Mouse (Mus musculus): Measurements from ENCODE around the gene Spata1.

DNA sequence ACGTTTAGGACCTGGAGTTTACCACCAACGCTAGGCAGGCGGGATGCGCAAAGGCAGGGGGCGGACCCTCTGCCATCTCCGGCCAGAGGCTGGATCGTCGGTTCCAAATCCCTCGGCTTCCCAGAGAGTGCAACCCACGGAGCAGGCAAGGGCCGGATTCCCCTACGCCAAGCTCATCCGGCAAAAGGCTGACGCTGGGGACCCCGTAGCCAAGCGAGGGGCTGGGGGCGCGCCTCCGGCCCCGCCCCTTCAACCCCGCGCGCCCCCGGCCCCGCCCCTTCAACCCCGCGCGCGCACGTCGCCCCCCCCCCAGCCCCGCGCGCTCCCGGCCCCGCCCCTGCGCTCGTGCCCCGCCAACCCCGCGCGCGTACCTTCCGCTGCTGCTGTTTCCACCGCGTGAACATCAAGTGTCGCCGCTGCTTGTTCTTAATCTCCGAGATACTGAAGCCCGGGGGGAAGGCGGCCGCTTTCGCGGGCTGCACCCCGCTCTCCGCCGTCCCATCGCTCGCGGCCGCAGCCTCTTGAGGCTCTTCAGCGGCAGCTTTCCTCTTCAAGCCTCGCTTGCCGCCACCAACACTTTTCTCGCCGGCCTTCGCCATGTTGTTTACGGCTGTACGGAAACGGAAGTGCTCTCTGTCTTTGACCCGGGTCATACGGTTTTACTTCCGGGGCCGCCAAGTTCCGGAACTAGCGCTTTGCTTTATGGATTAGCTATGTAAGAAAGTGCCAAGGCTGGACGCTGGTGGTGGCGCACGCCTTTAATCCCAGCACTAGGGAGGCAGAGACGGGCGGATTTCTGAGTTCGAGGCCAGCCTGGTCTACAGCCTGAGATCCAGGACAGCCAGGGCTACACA is 21.5 kb upstream of the Spata1 start, which contains the start of gene Rpf1:
- no peak for TF ChIP-seq CTCF (IDR thresholded peaks at IDR 0.05; ENCODE audit: control insufficient read depth, insufficient read depth, insufficient replicate concordance, low read depth, low read length)
- peak; percentile 64 for TF ChIP-seq POLR2A (IDR thresholded peaks at IDR 0.05; ENCODE audit: control insufficient read depth, low read depth, low read length)

Data from testis, adult 2 months (tissue).